Mouse (Mus musculus): ENCODE data around the gene Neo1. TPM values are rescaled to one million over a fixed set of nuclear protein-coding genes. Genes with fewer than 3 reads are reported as not detected.

Neo1 gene
- total RNA-seq (2014; rRNA removed) (181 and 194 TPM in 2 replicates), polyA plus RNA-seq (2015; fragmentation: Nextera tagmentation; extraction: Ambion mirVana) (32.0 and 40.7 TPM in 2 replicates)

DNA sequence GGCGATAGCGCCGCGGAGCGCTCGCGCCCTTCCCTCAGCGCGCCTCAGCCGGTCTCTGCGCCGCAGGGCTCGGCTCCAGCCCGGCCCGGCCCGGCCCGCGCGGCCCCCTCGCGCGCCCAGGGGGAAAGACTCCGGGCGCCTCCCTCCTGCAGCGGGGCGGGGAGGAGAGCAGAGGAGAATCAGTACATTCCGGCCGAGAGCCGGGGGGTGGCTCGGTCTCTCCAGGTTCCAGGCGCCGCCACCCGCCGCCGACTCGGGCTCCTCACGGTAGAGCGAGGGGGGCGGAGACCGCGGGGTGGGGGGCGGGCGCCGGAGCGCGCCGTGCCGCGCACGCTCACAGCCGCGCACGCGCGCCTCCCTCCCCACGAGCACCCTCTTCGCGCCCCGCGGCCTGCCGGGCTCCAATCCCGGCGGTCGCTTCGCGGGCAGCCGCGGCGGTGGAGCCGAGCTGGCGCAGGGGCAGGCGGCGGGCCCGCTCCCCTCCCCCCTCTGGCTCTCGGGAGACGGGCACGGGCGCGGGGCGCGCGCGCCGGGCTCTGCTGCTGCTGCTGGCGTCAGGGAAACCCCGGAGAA is at the start of gene Neo1:
Gene Neo1 (minus strand): TSS at position 283 of the 573 bp plus-strand sequence.
- Histone ChIP-seq H3K9me3 (ENCODE audit: low read length) (no peaks in the 10 kb centered on the region), H3K9ac (replicated peaks; ENCODE audit: low read length, poor library complexity, severe bottlenecking) (peak within 1 kb of the TSS; percentile 95), H3K27ac (ENCODE audit: low read depth, low read length) (peak within 1 kb of the TSS; percentile 99), H3K4me3 (ENCODE audit: low read depth, low read length) (peak within 1 kb of the TSS; percentile 94), H3K36me3 (ENCODE audit: insufficient read depth, low read length) (no peaks in the 10 kb centered on the region), H3K27me3 (ENCODE audit: insufficient read depth, low read length) (no peaks in the 10 kb centered on the region), H3K4me2 (ENCODE audit: low read depth, low read length, poor library complexity, severe bottlenecking) (peak within 1 kb of the TSS; percentile 85), H3K4me1 (ENCODE audit: insufficient read depth, low read length) (peaks cover 14% of the 10 kb centered on the region; the same call in 1 of the 2 replicates)
- DNase-seq (ENCODE audit: low spot score) = peak; percentile 94
- TF ChIP-seq CTCF (IDR thresholded peaks at IDR 0.05) = no peak
- 1% methylated on average over 33 of the region's 86 CpGs for WGBS
- ATAC-seq (ENCODE audit: low FRiP score) = peak; percentile 93

DNA sequence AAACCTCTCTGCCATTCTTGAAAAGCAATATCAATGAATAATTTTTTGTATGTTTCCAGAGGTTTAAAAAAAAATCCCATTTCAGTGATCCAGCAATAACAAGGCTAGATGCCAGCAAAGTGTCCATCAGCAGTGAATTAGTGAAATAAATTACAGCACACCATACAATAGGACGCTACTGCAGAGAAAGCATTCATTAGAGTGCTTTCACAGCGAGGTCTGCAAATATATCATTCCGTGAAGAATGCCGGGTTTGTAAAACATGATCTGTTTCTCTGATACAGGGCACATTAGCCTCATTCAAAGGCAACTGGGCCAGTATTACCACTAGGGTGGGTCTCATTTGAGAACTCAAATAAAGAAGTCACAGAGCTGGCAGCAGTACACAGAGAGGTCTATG is 39.4 kb upstream of the Neo1 start:
- DNase-seq (ENCODE audit: low spot score) = no peak
- no peak for TF ChIP-seq CTCF (IDR thresholded peaks at IDR 0.05)

DNA sequence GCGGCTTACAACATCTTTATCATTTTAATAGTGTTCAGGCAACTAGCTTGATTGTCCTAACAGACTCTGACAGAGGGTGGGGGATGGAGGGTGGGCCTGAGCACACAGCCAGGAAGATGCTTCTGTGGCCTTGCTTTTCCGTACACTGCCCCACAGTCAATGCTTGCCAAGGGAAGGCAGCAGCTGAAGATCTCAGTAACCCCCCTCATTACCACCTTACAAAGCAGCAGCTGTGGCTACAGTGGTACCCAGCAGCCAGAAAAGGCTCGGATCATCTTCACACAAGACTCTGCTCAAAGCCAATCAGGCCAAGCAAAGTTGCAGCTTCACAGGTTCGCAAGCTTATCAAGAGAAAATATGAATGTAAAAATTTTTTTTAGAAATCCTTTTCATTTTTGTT is 37.6 kb upstream of the Neo1 start:
- no peak for TF ChIP-seq CTCF (IDR thresholded peaks at IDR 0.05)
- H3K4me2 ChIP-seq (ENCODE audit: low read depth, low read length, poor library complexity, severe bottlenecking) = no peak overlapping the region
- no peaks in the 10 kb centered on the region for H3K36me3 ChIP-seq (ENCODE audit: insufficient read depth, low read length)
- no peak overlapping the region for H3K27ac ChIP-seq (ENCODE audit: low read depth, low read length)
- ATAC-seq (ENCODE audit: low FRiP score) = no peak
- H3K9me3 ChIP-seq (ENCODE audit: low read length) = no peaks in the 10 kb centered on the region
- peaks cover 15% of the 10 kb centered on the region for H3K4me1 ChIP-seq (ENCODE audit: insufficient read depth, low read length)
- H3K27me3 ChIP-seq (ENCODE audit: insufficient read depth, low read length) = no peaks in the 10 kb centered on the region
- 64% methylated on average over 4 of the region's 4 CpGs for WGBS
- no peak overlapping the region for H3K4me3 ChIP-seq (ENCODE audit: low read depth, low read length)
- no peak overlapping the region for H3K9ac ChIP-seq (replicated peaks; ENCODE audit: low read length, poor library complexity, severe bottlenecking)
- DNase-seq (ENCODE audit: low spot score) = peak; percentile 60

More for the DNA sequence above, 39.4 kb upstream of the Neo1 start:
- Histone ChIP-seq H3K4me2 (ENCODE audit: low read depth, low read length, poor library complexity, severe bottlenecking) (no peak overlapping the region), H3K9ac (replicated peaks; ENCODE audit: low read length, poor library complexity, severe bottlenecking) (no peak overlapping the region), H3K4me1 (ENCODE audit: insufficient read depth, low read length) (peaks cover 15% of the 10 kb centered on the region), H3K4me3 (ENCODE audit: low read depth, low read length) (no peak overlapping the region), H3K27ac (ENCODE audit: low read depth, low read length) (no peak overlapping the region), H3K9me3 (ENCODE audit: low read length) (no peaks in the 10 kb centered on the region), H3K36me3 (ENCODE audit: insufficient read depth, low read length) (no peaks in the 10 kb centered on the region), H3K27me3 (ENCODE audit: insufficient read depth, low read length) (no peaks in the 10 kb centered on the region)
- 66% methylated on average over 4 of the region's 4 CpGs for WGBS
- no peak for ATAC-seq (ENCODE audit: low FRiP score)

DNA sequence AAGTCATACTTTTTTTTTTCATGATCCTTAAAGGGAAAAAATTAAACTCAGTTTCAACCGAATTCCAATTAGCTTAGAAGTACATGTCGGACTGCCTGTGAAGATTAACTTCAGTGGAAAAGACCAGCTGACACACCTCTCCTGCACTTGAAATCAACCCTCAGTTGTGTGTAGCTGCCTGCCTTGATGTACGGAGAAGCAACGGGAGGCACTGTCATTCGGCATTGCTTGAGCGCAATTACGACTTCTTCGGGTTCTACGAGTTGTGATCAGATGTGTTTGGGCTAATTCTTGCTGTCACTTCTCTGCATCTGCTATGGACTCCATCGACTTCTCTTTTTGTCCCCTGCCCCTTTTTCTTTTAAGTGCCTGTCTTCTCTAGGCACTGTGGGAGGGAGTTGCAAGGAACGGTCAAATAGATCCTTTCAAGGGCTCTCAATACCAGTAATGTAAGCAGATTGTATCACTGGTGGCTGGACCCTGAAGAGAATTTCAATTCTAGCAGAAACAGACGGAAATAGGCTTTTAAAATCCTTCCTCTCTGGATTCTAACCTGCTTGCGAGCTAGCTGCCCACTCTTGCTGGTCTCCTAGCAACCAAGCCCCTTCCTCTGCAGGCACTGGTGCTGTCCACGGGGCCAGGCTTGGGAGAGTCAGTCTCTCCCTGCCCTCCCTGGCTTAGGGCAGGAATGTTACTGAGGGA is 36.0 kb upstream of the Neo1 start:
- Histone ChIP-seq H3K27ac (ENCODE audit: low read depth, low read length) (peak overlapping the region; percentile 80), H3K4me2 (ENCODE audit: low read depth, low read length, poor library complexity, severe bottlenecking) (peak overlapping the region; percentile 44), H3K27me3 (ENCODE audit: insufficient read depth, low read length) (no peaks in the 10 kb centered on the region), H3K9me3 (ENCODE audit: low read length) (no peaks in the 10 kb centered on the region), H3K36me3 (ENCODE audit: insufficient read depth, low read length) (no peaks in the 10 kb centered on the region), H3K9ac (replicated peaks; ENCODE audit: low read length, poor library complexity, severe bottlenecking) (peak overlapping the region; percentile 24; the same call in 1 of the 2 replicates), H3K4me1 (ENCODE audit: insufficient read depth, low read length) (peaks cover 15% of the 10 kb centered on the region), H3K4me3 (ENCODE audit: low read depth, low read length) (peak overlapping the region; percentile 12; the same call in 1 of the 2 replicates)
- ATAC-seq (ENCODE audit: low FRiP score) = peak; percentile 89
- DNase-seq (ENCODE audit: low spot score) = peak; percentile 72
- WGBS = 8% methylated on average over 14 of the region's 14 CpGs
- no peak for TF ChIP-seq CTCF (IDR thresholded peaks at IDR 0.05)

DNA sequence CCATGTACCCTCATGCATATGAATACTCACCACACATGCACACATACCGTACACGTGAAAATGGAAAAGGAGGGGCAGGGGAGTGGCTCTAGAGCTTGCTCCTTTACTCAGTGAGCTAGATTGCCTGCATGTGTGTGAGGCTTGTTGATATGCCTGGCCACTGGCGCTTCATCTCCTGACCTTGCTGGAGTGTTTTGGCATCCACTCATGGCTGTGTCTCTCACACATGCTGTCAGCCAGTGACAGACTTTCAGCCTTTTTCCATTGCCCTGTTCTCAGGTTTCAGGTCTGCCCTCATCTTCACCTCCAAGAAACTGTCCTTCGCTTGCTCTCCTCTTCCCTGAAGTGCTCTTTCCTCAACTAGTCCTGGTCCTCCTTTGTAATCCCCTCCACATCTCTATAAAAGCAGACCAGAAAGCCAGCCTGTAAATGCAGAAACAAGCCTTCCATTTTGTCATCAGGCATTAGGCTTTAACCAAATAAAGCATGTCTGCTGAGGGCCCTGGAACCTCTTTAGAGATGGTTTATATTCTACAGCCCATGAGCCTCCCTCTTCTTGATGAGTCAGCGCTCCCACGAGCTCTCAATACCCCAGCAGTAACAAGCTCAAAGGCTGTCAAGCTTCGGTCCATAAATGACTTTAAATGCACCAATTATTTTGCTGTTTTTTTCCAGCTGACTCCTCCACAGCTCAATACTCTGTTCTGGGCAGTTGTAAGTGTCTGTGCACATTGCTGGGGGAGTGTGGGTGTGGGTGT is 35.2 kb upstream of the Neo1 start:
- 46% methylated on average over 7 of the region's 7 CpGs for WGBS
- no peaks in the 10 kb centered on the region for H3K9me3 ChIP-seq (ENCODE audit: low read length)
- H3K27me3 ChIP-seq (ENCODE audit: insufficient read depth, low read length) = no peaks in the 10 kb centered on the region
- no peak overlapping the region for H3K9ac ChIP-seq (replicated peaks; ENCODE audit: low read length, poor library complexity, severe bottlenecking)
- H3K36me3 ChIP-seq (ENCODE audit: insufficient read depth, low read length) = no peaks in the 10 kb centered on the region
- H3K27ac ChIP-seq (ENCODE audit: low read depth, low read length) = peak overlapping the region; percentile 80
- ATAC-seq (ENCODE audit: low FRiP score) = no peak
- no peak overlapping the region for H3K4me3 ChIP-seq (ENCODE audit: low read depth, low read length)
- peaks cover 15% of the 10 kb centered on the region for H3K4me1 ChIP-seq (ENCODE audit: insufficient read depth, low read length)
- no peak for TF ChIP-seq CTCF (IDR thresholded peaks at IDR 0.05)
- peak overlapping the region; percentile 44; the same call in 1 of the 2 replicates for H3K4me2 ChIP-seq (ENCODE audit: low read depth, low read length, poor library complexity, severe bottlenecking)
- no peak for DNase-seq (ENCODE audit: low spot score)
